Mouse (Mus musculus) cortical plate, adult 2 months (tissue): ENCODE measurements at regions not wholly inside any gene's neighbourhood (a gene's known extent, or its start where the extent isn't known, plus 50 kb on each side); places are given as distances from the start of the nearest gene placed in this dataset.

Source experiments
- H3K27ac ChIP-seq: fragments of 200-500 bp; 2 replicates; pipeline ENCODE4 v1.5.1; 2012; ENCODE audit warnings: low read length, control low read depth, inconsistent platforms; ENCODE audit not compliant: insufficient read depth
- H3K4me1 ChIP-seq: fragments of 200-500 bp; 2 replicates; pipeline ENCODE4 v1.6.1; 2011; ENCODE audit warnings: low read length; ENCODE audit not compliant: control insufficient read depth, insufficient read depth
- H3K4me3 ChIP-seq: fragments of 200-500 bp; 2 replicates; pipeline ENCODE4 v1.5.1; 2011; ENCODE audit warnings: mild to moderate bottlenecking, low read length, control low read depth; ENCODE audit not compliant: insufficient read depth
- CTCF ChIP-seq: fragments of 200-500 bp; IDR thresholded peaks from 2 replicates; pipeline ENCODE4 v1.5.1; 2011; ENCODE audit warnings: mild to moderate bottlenecking, control low read depth, low read length; ENCODE audit not compliant: insufficient read depth; ENCODE audit errors: extremely low read depth
- POLR2A ChIP-seq: fragments of 200-500 bp; IDR thresholded peaks from 2 replicates; pipeline ENCODE4 v1.6.1; 2011; ENCODE audit warnings: mild to moderate bottlenecking, low read length, control low read depth; ENCODE audit not compliant: insufficient read depth; ENCODE audit errors: extremely low read depth

DNA sequence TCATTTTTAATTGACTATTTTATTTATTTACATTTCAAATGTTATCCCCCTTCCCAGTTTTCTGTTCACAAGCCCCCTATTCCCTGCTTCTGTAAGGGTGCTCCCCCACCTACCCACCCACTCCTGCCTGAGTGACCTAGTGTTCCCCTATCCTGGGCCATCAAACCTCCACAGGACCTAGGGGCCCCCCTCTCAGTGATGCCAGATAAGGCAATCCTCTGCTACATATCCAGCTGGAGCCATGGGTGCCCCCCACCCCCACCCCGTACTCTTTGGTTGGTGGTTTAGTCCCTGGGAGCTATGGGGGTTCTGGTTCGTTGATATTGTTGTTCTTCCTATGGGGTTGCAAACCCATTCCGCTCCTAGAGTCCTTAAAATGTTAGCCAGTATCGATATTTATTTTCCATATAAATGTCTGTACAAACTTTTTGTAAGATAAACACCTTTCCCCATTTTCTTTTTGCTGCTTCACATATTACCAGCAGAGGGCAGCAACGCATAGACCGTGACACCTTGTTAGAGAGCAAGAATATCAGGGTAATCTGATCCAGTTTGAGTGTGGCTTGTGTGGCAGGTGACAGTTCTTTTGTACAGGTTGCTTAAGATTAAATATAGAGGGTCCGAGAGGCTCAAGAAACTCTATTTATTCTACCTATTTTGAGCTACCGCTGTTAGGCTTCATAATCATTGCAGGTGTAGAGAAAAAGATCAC, 177.2 kb upstream of the Scn7a start:
- Histone ChIP-seq H3K4me1 (no peaks in the 10 kb centered on the region), H3K27ac (no peak overlapping the region), H3K4me3 (no peak overlapping the region)
- TF ChIP-seq POLR2A (no peak), CTCF (peak; percentile 66)

- Histone ChIP-seq H3K4me3 (no peak overlapping the region), H3K4me1 (no peaks in the 10 kb centered on the region)
Measured at GRCm38 (mm10) chr2:66941188-66941587, 156.5 kb upstream of the Scn7a start.

GRCm38 (mm10) chr2:66898032-66898431, 113.3 kb upstream of the Scn7a start:
- Histone ChIP-seq H3K4me3 (no peak overlapping the region), H3K27ac (no peak overlapping the region), H3K4me1 (no peaks in the 10 kb centered on the region)
- TF ChIP-seq POLR2A (no peak), CTCF (no peak)

More at GRCm38 (mm10) chr2:66941188-66941587, 156.5 kb upstream of the Scn7a start:
- H3K27ac ChIP-seq = no peak overlapping the region
- TF ChIP-seq CTCF (no peak), POLR2A (no peak)

GRCm38 (mm10) chr2:66867457-66868216, 82.9 kb upstream of the Scn7a start:
- Histone ChIP-seq H3K4me1 (no peaks in the 10 kb centered on the region), H3K4me3 (no peak overlapping the region), H3K27ac (no peak overlapping the region)
- TF ChIP-seq CTCF = no peak
